Mouse (Mus musculus): ENCODE measurements at regions not wholly inside any gene's neighbourhood (a gene's known extent, or its start where the extent isn't known, plus 50 kb on each side); places are given as distances from the start of the nearest gene placed in this dataset.

DNA sequence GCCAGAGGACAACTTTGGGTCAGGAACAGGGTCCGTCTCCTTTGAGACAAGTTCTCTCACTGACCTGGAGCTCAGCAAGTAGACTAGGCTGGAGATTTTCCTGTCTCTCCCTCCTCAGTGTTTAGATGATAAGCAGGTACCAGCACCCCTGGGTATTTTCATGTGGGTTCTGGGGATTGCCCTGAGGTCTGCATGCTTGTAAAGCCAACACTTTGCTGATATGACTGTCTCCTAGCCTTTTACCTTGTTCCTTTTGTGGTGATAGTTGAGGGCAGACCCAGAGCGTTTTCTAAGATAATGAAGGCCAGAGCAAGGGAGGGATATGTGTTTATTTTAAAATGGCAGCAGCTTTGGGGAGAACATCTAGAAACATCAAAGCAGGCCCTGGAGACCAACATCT lies 114.1 kb upstream of the Cxcr4 start:
- TF ChIP-seq CTCF (IDR thresholded peaks at IDR 0.05; ENCODE audit: borderline replicate concordance, insufficient read depth, low read length) (no peak), POLR2A (IDR thresholded peaks at IDR 0.05; ENCODE audit: low read depth, low read length) (no peak)
